Mouse (Mus musculus) ES-Bruce4 (cell line): ENCODE data around the gene Olfr288. TPM values are rescaled to one million over a fixed set of nuclear protein-coding genes. Genes with fewer than 3 reads are reported as not detected.

Source experiments
- H3K27ac ChIP-seq: 2 replicates; pipeline ENCODE4 v1.5.1; 2012; ENCODE audit warnings: low read length, inconsistent platforms; ENCODE audit not compliant: insufficient read depth
- H3K27me3 ChIP-seq: 2 replicates; pipeline ENCODE4 v1.6.1; 2012; ENCODE audit warnings: mild to moderate bottlenecking, low read length, inconsistent platforms; ENCODE audit not compliant: control insufficient read depth, poor library complexity, insufficient read depth, severe bottlenecking
- H3K36me3 ChIP-seq: 2 replicates; pipeline ENCODE4 v1.6.1; 2012; ENCODE audit warnings: inconsistent platforms, mild to moderate bottlenecking, low read length, moderate library complexity; ENCODE audit not compliant: control insufficient read depth, poor library complexity, insufficient read depth, severe bottlenecking
- H3K4me1 ChIP-seq: one replicate; pipeline ENCODE4 v1.8.1; 2011; ENCODE audit warnings: low read length; ENCODE audit not compliant: control insufficient read depth, insufficient read depth
- H3K4me3 ChIP-seq: 2 replicates; pipeline ENCODE4 v1.5.1; 2011; ENCODE audit warnings: low read depth, mild to moderate bottlenecking, low read length
- H3K9ac ChIP-seq: 2 replicates; pipeline ENCODE4 v1.6.1; 2012; ENCODE audit warnings: low read depth, mild to moderate bottlenecking, inconsistent platforms; ENCODE audit not compliant: poor library complexity, severe bottlenecking
- H3K9me3 ChIP-seq: replicated peaks from 2 replicates; pipeline ENCODE4 v1.6.1; 2012; ENCODE audit warnings: mild to moderate bottlenecking, low read length, inconsistent platforms; ENCODE audit not compliant: control insufficient read depth, poor library complexity, insufficient read depth, severe bottlenecking
- CTCF ChIP-seq: IDR thresholded peaks from one replicate; pipeline ENCODE4 v1.8.1; 2011; ENCODE audit warnings: low read depth, low read length
- EP300 ChIP-seq: IDR thresholded peaks from 2 replicates; pipeline ENCODE4 v1.6.1; 2011; ENCODE audit warnings: low read depth, low read length; ENCODE audit not compliant: insufficient read depth
- POLR2A ChIP-seq: IDR thresholded peaks from one replicate; pipeline ENCODE4 v1.8.1; 2011; ENCODE audit warnings: low read length; ENCODE audit not compliant: insufficient read depth
- polyA plus RNA-seq: library from polyadenylated mRNA; stranded (reverse); fragments of >200 nt; gene quantifications from 2 replicates; pipeline ENCODE4 v1.2.4, GENCODE M21; 2011; ENCODE audit warnings: low read depth; ENCODE audit not compliant: missing spikeins, insufficient read depth, insufficient read length

Gene Olfr288
- polyA plus RNA-seq: not detected in 2 replicates

GRCm38 (mm10) chr15:98195442-98195841 is at the start of gene Olfr288:
Gene Olfr288 (minus strand): TSS chr15:98195542.
- TF ChIP-seq CTCF (no peak), POLR2A (no peak), EP300 (no peak)
- Histone ChIP-seq H3K27me3 (peaks cover 1% of the 10 kb centered on the region), H3K36me3 (no peaks in the 10 kb centered on the region)

GRCm38 (mm10) chr15:98235442-98235841 is 40.1 kb upstream of the Olfr288 start:
- H3K9ac ChIP-seq: no peak overlapping the region
- H3K27me3 ChIP-seq: no peaks in the 10 kb centered on the region
- no peaks in the 10 kb centered on the region for H3K9me3 ChIP-seq
- H3K4me3 ChIP-seq: no peak overlapping the region
- TF ChIP-seq CTCF (no peak), POLR2A (no peak), EP300 (no peak)
- no peaks in the 10 kb centered on the region for H3K4me1 ChIP-seq
- no peak overlapping the region for H3K27ac ChIP-seq
- no peaks in the 10 kb centered on the region for H3K36me3 ChIP-seq

More at GRCm38 (mm10) chr15:98195442-98195841, at the start of gene Olfr288:
- Histone ChIP-seq H3K4me1 (no peaks in the 10 kb centered on the region), H3K9me3 (no peaks in the 10 kb centered on the region), H3K27ac (no peak within 1 kb of the TSS), H3K9ac (no peak within 1 kb of the TSS), H3K4me3 (no peak within 1 kb of the TSS)

- Histone ChIP-seq H3K27me3 (no peaks in the 10 kb centered on the region), H3K9ac (no peak within 1 kb of the TSS), H3K9me3 (no peaks in the 10 kb centered on the region), H3K36me3 (no peaks in the 10 kb centered on the region), H3K4me1 (no peaks in the 10 kb centered on the region), H3K4me3 (no peak within 1 kb of the TSS), H3K27ac (no peak within 1 kb of the TSS)
- no peak for TF ChIP-seq POLR2A
- no peak for TF ChIP-seq EP300
- TF ChIP-seq CTCF: no peak
Observed at GRCm38 (mm10) chr15:98234350-98234749, 39.0 kb upstream of the Olfr288 start, which contains the start of gene Olfr286. Gene Olfr286 (minus strand): TSS chr15:98234450.

GRCm38 (mm10) chr15:98226096-98226495 is 30.8 kb upstream of the Olfr288 start:
- H3K4me1 ChIP-seq: no peaks in the 10 kb centered on the region
- TF ChIP-seq POLR2A: no peak
- H3K36me3 ChIP-seq: no peaks in the 10 kb centered on the region
- no peaks in the 10 kb centered on the region for H3K27me3 ChIP-seq
- H3K4me3 ChIP-seq: no peak overlapping the region
- H3K9ac ChIP-seq: no peak overlapping the region
- H3K27ac ChIP-seq: no peak overlapping the region
- no peaks in the 10 kb centered on the region for H3K9me3 ChIP-seq

- H3K9ac ChIP-seq: no peak overlapping the region
- no peak overlapping the region for H3K4me3 ChIP-seq
- H3K27me3 ChIP-seq: no peaks in the 10 kb centered on the region
- no peaks in the 10 kb centered on the region for H3K9me3 ChIP-seq
- no peaks in the 10 kb centered on the region for H3K4me1 ChIP-seq
- H3K27ac ChIP-seq: no peak overlapping the region
- TF ChIP-seq CTCF: no peak
- no peak for TF ChIP-seq EP300
- no peak for TF ChIP-seq POLR2A
- H3K36me3 ChIP-seq: no peaks in the 10 kb centered on the region
Observed at GRCm38 (mm10) chr15:98225610-98226009, 30.3 kb upstream of the Olfr288 start.

GRCm38 (mm10) chr15:98222377-98222776 is 27.0 kb upstream of the Olfr288 start:
- Histone ChIP-seq H3K4me3 (no peak overlapping the region), H3K36me3 (no peaks in the 10 kb centered on the region), H3K27ac (no peak overlapping the region), H3K27me3 (no peaks in the 10 kb centered on the region), H3K9me3 (no peaks in the 10 kb centered on the region), H3K4me1 (no peaks in the 10 kb centered on the region), H3K9ac (no peak overlapping the region)
- TF ChIP-seq EP300: no peak
- TF ChIP-seq CTCF: no peak
- TF ChIP-seq POLR2A: no peak
